13 mouse cellular contexts compared by ENCODE assay signal in genomic region chr11:110165822-110166221, GRCm38 (mm10). TPM values are rescaled to one million over a fixed set of nuclear protein-coding genes. Genes with fewer than 3 reads are reported as not detected.
DNase-seq lines count a peak whose midpoint lies in the region; ATAC-seq and TF ChIP-seq lines count a peak whose summit lies in the region.
"Had no signal": no experiment of that assay in that cellular context is flagged by ENCODE, and none has a peak within 500 bp of the region (broad histone marks: within the 10 kb centered on the region; RNA-seq: fewer than 3 reads in every experiment).

No protein-coding gene starts in this region.

- TF ChIP-seq CTCF in kidney, adult 2 months (conservative IDR thresholded peaks at IDR 0.05; ENCODE audit: insufficient read depth, insufficient read length, low read depth, low read length) = no peak
- no peak for TF ChIP-seq CTCF in thymus, adult 2 months (IDR thresholded peaks at IDR 0.05; ENCODE audit: borderline replicate concordance, control insufficient read depth, extremely low read depth, insufficient read depth, low read length, poor library complexity)

- peak; percentile 75 to 92; a peak in 3 of 4 replicates for ATAC-seq in hematopoietic stem cell, adult 5-6 weeks (replicated peaks in 1 of 2; ENCODE audit: insufficient read depth in 1 of 2, low FRiP score in 2 of 2, low TSS enrichment in 1 of 2, low read depth in 1 of 2, poor library complexity in 2 of 2, severe bottlenecking in 2 of 2)
- ATAC-seq in erythroblast, adult 5-6 weeks (replicated peaks; ENCODE audit: low FRiP score, poor library complexity, severe bottlenecking) = no peak

- no peak for TF ChIP-seq POLR2A in kidney, adult 2 months (IDR thresholded peaks at IDR 0.05; ENCODE audit: low read depth, low read length)
- TF ChIP-seq POLR2A in thymus, adult 2 months (IDR thresholded peaks at IDR 0.05; ENCODE audit: control insufficient read depth, extremely low read depth, insufficient read depth, low read length, poor library complexity) = no peak

- DNase-seq in kidney, adult 2 months = peak; percentile 28
- no peak for DNase-seq in kidney, adult 8-10 months
- peak; percentile 20 for DNase-seq in lung, postnatal 25 days (ENCODE audit: low spot score)
- no peak for DNase-seq in lung, adult 18-20 months
- DNase-seq in thymus, adult 2 months = no peak
- DNase-seq: adrenal gland, postnatal 36 days; cerebellum, adult 9-10 months; kidney, postnatal 10 days had no signal

- H3K27me3 ChIP-seq in kidney, adult 2 months (replicated peaks; ENCODE audit: control insufficient read depth, insufficient read depth, low read length) = no peaks in the 10 kb centered on the region
- no peaks in the 10 kb centered on the region for H3K27me3 ChIP-seq in thymus, adult 2 months (ENCODE audit: control insufficient read depth, insufficient read depth, low read length)
- H3K27me3 ChIP-seq: hindbrain, embryonic 12.5 days; neural tube, embryonic 13.5 days had no signal

- peak overlapping the region; percentile 56; the same call in 1 of the 2 replicates for H3K27ac ChIP-seq in kidney, adult 2 months (ENCODE audit: insufficient read depth, low read depth, low read length)
- no peak overlapping the region for H3K27ac ChIP-seq in thymus, adult 2 months (ENCODE audit: control insufficient read depth, insufficient read depth, low read length)
- H3K27ac ChIP-seq: hindbrain, embryonic 12.5 days; midbrain, embryonic 10.5 days; neural tube, embryonic 13.5 days had no signal

- H3K4me3 ChIP-seq in kidney, adult 2 months (ENCODE audit: insufficient read depth, low read depth, low read length) = no peak overlapping the region
- no peak overlapping the region for H3K4me3 ChIP-seq in thymus, adult 2 months (ENCODE audit: control insufficient read depth, insufficient read depth, low read length)
- H3K4me3 ChIP-seq: hindbrain, embryonic 12.5 days; midbrain, embryonic 10.5 days; neural tube, embryonic 13.5 days had no signal

- H3K36me3 ChIP-seq in kidney, adult 2 months (ENCODE audit: control insufficient read depth, insufficient read depth, low read length) = no peaks in the 10 kb centered on the region
- no peaks in the 10 kb centered on the region for H3K36me3 ChIP-seq in thymus, adult 2 months (ENCODE audit: control insufficient read depth, insufficient read depth, low read length)
- H3K36me3 ChIP-seq: hindbrain, embryonic 12.5 days; midbrain, embryonic 10.5 days; neural tube, embryonic 13.5 days had no signal

- H3K4me1 ChIP-seq in kidney, adult 2 months (ENCODE audit: control insufficient read depth, insufficient read depth, low read length) = no peaks in the 10 kb centered on the region
- H3K4me1 ChIP-seq in thymus, adult 2 months (replicated peaks; ENCODE audit: control insufficient read depth, insufficient read depth, low read length) = no peaks in the 10 kb centered on the region
- H3K4me1 ChIP-seq: hindbrain, embryonic 12.5 days; neural tube, embryonic 13.5 days had no signal

- 20% methylated on average over 3 of the region's 3 CpGs for WGBS in kidney, adult 2 months
- WGBS in thymus, adult 2 months = 27% methylated on average over 3 of the region's 3 CpGs

RNA-seq across cellular contexts. Expression of gene Abca9, which starts 2.2 kb away (rescaled TPM):
- polyA plus RNA-seq in kidney, adult 2 months (2012; rRNA removed) = 2.0 and 2.6 TPM in 2 replicates
- total RNA-seq in hematopoietic stem cell, adult 5-6 weeks (2017) = 0.20 and 0.94 TPM in 2 replicates
- polyA plus RNA-seq in thymus, adult 2 months (2012; rRNA removed) = 0.65 and 1.00 TPM in 2 replicates
- 2.7 and 5.6 TPM in 2 replicates for total RNA-seq in erythroblast, adult 5-6 weeks (2015; ENCODE audit: low replicate concordance)
- total RNA-seq in erythroblast, adult 5-6 weeks (2017; ENCODE audit: low replicate concordance) = 3.0 and 3.5 TPM in 2 replicates

Comparison
In these comparisons a context has a peak if more than half of its experiments do, and no peak if none do; other contexts are left out.
1. DNase-seq: peak in kidney, adult 2 months (single experiment) and lung, postnatal 25 days (single experiment); none in kidney, adult 8-10 months (0 of 2), lung, adult 18-20 months (0 of 2) and thymus, adult 2 months (single experiment).